Mouse (Mus musculus): ENCODE measurements around the gene Rsph3a. TPM values are rescaled to one million over a fixed set of nuclear protein-coding genes. Genes with fewer than 3 reads are reported as not detected.
A peak's percentile ranks its signal among the peaks of the same experiment; 100 is the strongest.
"Not testable (repeated sequence)": the region's sequence is repeated elsewhere in the genome, so short reads cannot be mapped to it uniquely, and the experiment has no call there.

Rsph3a gene
- polyA plus RNA-seq, 1 experiment from 2014 or later = 14.3 TPM

- no peaks in the 10 kb centered on the region for H3K27me3 ChIP-seq (ENCODE audit: control insufficient read depth, insufficient read depth, low read depth, low read length)
- no peaks in the 10 kb centered on the region for H3K9me3 ChIP-seq (replicated peaks; ENCODE audit: control insufficient read depth, low read length)
- 0 out of 2 replicates have a peak within 1 kb of the TSS, but pooled peaks have one; percentile 1 for H3K27ac ChIP-seq (ENCODE audit: low read length)
- no peak for ATAC-seq (ENCODE audit: low read depth)
- no peak within 1 kb of the TSS; the same call in 1 of the 2 replicates for H3K9ac ChIP-seq (ENCODE audit: low read depth, low read length)
- H3K4me2 ChIP-seq (ENCODE audit: low read depth, low read length) = peak within 1 kb of the TSS; percentile 10
- no peaks in the 10 kb centered on the region for H3K36me3 ChIP-seq (ENCODE audit: control insufficient read depth, insufficient read depth)
- WGBS (ENCODE audit: insufficient replicate concordance) = 30% methylated on average over 13 of the region's 13 CpGs
- H3K4me3 ChIP-seq (ENCODE audit: low read depth, low read length) = peak within 1 kb of the TSS; percentile 41
- H3K4me1 ChIP-seq (ENCODE audit: control insufficient read depth, low read depth, low read length) = no peaks in the 10 kb centered on the region
These were observed 19.8 kb upstream of the Rsph3a start, which contains the start of gene Tagap for GRCm38 (mm10) chr17:7925413-7926160. Gene Tagap (plus strand): TSS chr17:7926000.

- peak overlapping the region; percentile 18; the same call in 1 of the 2 replicates for H3K4me2 ChIP-seq (ENCODE audit: low read depth, low read length)
- H3K4me1 ChIP-seq (ENCODE audit: control insufficient read depth, low read depth, low read length) = no peaks in the 10 kb centered on the region; the same call in 1 of the 2 replicates
- H3K36me3 ChIP-seq (ENCODE audit: control insufficient read depth, insufficient read depth) = no peaks in the 10 kb centered on the region
- peak overlapping the region; percentile 20 for H3K4me3 ChIP-seq (ENCODE audit: low read depth, low read length)
- H3K9me3 ChIP-seq (replicated peaks; ENCODE audit: control insufficient read depth, low read length) = no peaks in the 10 kb centered on the region
- no peak overlapping the region for H3K9ac ChIP-seq (ENCODE audit: low read depth, low read length)
- 47% methylated on average over 24 of the region's 24 CpGs for WGBS (ENCODE audit: insufficient replicate concordance)
- no peak for ATAC-seq (ENCODE audit: low read depth)
- no peak overlapping the region for H3K27ac ChIP-seq (ENCODE audit: low read length)
- no peaks in the 10 kb centered on the region for H3K27me3 ChIP-seq (ENCODE audit: control insufficient read depth, insufficient read depth, low read depth, low read length)
These were observed 17.6 kb upstream of the Rsph3a start for GRCm38 (mm10) chr17:7927582-7928535.

GRCm38 (mm10) chr17:7928662-7929061, 16.8 kb upstream of the Rsph3a start:
- no peak overlapping the region for H3K4me2 ChIP-seq (ENCODE audit: low read depth, low read length)
- no peaks in the 10 kb centered on the region for H3K27me3 ChIP-seq (ENCODE audit: control insufficient read depth, insufficient read depth, low read depth, low read length)
- H3K27ac ChIP-seq (ENCODE audit: low read length) = no peak overlapping the region
- no peak overlapping the region for H3K9ac ChIP-seq (ENCODE audit: low read depth, low read length)
- no peaks in the 10 kb centered on the region for H3K9me3 ChIP-seq (replicated peaks; ENCODE audit: control insufficient read depth, low read length)
- no peaks in the 10 kb centered on the region; the same call in 1 of the 2 replicates for H3K4me1 ChIP-seq (ENCODE audit: control insufficient read depth, low read depth, low read length)
- 78% methylated on average over 6 of the region's 6 CpGs for WGBS (ENCODE audit: insufficient replicate concordance)
- H3K36me3 ChIP-seq (ENCODE audit: control insufficient read depth, insufficient read depth) = no peaks in the 10 kb centered on the region
- no peak for ATAC-seq (ENCODE audit: low read depth)
- no peak overlapping the region for H3K4me3 ChIP-seq (ENCODE audit: low read depth, low read length)

- no peaks in the 10 kb centered on the region for H3K36me3 ChIP-seq (ENCODE audit: control insufficient read depth, insufficient read depth)
These were observed 16.1 kb upstream of the Rsph3a start for GRCm38 (mm10) chr17:7929279-7929678.

GRCm38 (mm10) chr17:7931096-7931990, 14.1 kb upstream of the Rsph3a start:
- WGBS (ENCODE audit: insufficient replicate concordance) = 59% methylated on average over 13 of the region's 13 CpGs
- Histone ChIP-seq H3K36me3 (ENCODE audit: control insufficient read depth, insufficient read depth) (no peaks in the 10 kb centered on the region), H3K4me2 (ENCODE audit: low read depth, low read length) (no peak overlapping the region), H3K27ac (ENCODE audit: low read length) (no peak overlapping the region), H3K9ac (ENCODE audit: low read depth, low read length) (no peak overlapping the region), H3K9me3 (replicated peaks; ENCODE audit: control insufficient read depth, low read length) (no peaks in the 10 kb centered on the region), H3K4me3 (ENCODE audit: low read depth, low read length) (no peak overlapping the region), H3K27me3 (ENCODE audit: control insufficient read depth, insufficient read depth, low read depth, low read length) (no peaks in the 10 kb centered on the region), H3K4me1 (ENCODE audit: control insufficient read depth, low read depth, low read length) (no peaks in the 10 kb centered on the region; the same call in 1 of the 2 replicates)
- no peak for ATAC-seq (ENCODE audit: low read depth)

More at GRCm38 (mm10) chr17:7929279-7929678, 16.1 kb upstream of the Rsph3a start:
- Histone ChIP-seq H3K4me2 (ENCODE audit: low read depth, low read length) (no peak overlapping the region), H3K9me3 (replicated peaks; ENCODE audit: control insufficient read depth, low read length) (no peaks in the 10 kb centered on the region), H3K27me3 (ENCODE audit: control insufficient read depth, insufficient read depth, low read depth, low read length) (no peaks in the 10 kb centered on the region), H3K27ac (ENCODE audit: low read length) (no peak overlapping the region), H3K9ac (ENCODE audit: low read depth, low read length) (no peak overlapping the region), H3K4me3 (ENCODE audit: low read depth, low read length) (no peak overlapping the region), H3K4me1 (ENCODE audit: control insufficient read depth, low read depth, low read length) (no peaks in the 10 kb centered on the region; the same call in 1 of the 2 replicates)
- WGBS (ENCODE audit: insufficient replicate concordance) = 48% methylated on average over 8 of the region's 8 CpGs
- ATAC-seq (ENCODE audit: low read depth) = no peak

GRCm38 (mm10) chr17:7932121-7932520, 13.3 kb upstream of the Rsph3a start:
- 59% methylated on average over 2 of the region's 8 CpGs for WGBS (ENCODE audit: insufficient replicate concordance)

GRCm38 (mm10) chr17:7939640-7940039, 5.8 kb upstream of the Rsph3a start:
- ATAC-seq (ENCODE audit: low read depth) = no peak
- Histone ChIP-seq H3K36me3 (ENCODE audit: control insufficient read depth, insufficient read depth) (no peaks in the 10 kb centered on the region), H3K27me3 (ENCODE audit: control insufficient read depth, insufficient read depth, low read depth, low read length) (no peaks in the 10 kb centered on the region), H3K27ac (ENCODE audit: low read length) (no peak overlapping the region), H3K4me2 (ENCODE audit: low read depth, low read length) (no peak overlapping the region), H3K9ac (ENCODE audit: low read depth, low read length) (no peak overlapping the region), H3K4me3 (ENCODE audit: low read depth, low read length) (no peak overlapping the region), H3K4me1 (ENCODE audit: control insufficient read depth, low read depth, low read length) (no peaks in the 10 kb centered on the region; the same call in 1 of the 2 replicates), H3K9me3 (replicated peaks; ENCODE audit: control insufficient read depth, low read length) (no peaks in the 10 kb centered on the region)
- WGBS (ENCODE audit: insufficient replicate concordance) = 33% methylated on average over 8 of the region's 8 CpGs

More at GRCm38 (mm10) chr17:7932121-7932520, 13.3 kb upstream of the Rsph3a start:
- H3K27ac ChIP-seq (ENCODE audit: low read length); H3K9ac ChIP-seq (ENCODE audit: low read depth, low read length); H3K4me2 ChIP-seq (ENCODE audit: low read depth, low read length); H3K27me3 ChIP-seq (ENCODE audit: control insufficient read depth, insufficient read depth, low read depth, low read length); H3K36me3 ChIP-seq (ENCODE audit: control insufficient read depth, insufficient read depth); H3K4me3 ChIP-seq (ENCODE audit: low read depth, low read length); ATAC-seq (ENCODE audit: low read depth); H3K9me3 ChIP-seq (replicated peaks; ENCODE audit: control insufficient read depth, low read length); H3K4me1 ChIP-seq (ENCODE audit: control insufficient read depth, low read depth, low read length): not testable (repeated sequence)

GRCm38 (mm10) chr17:7946053-7946627, 726 bp downstream of the Rsph3a start:
- H3K27ac ChIP-seq (ENCODE audit: low read length) = not testable (repeated sequence)

More at GRCm38 (mm10) chr17:7946053-7946627, 726 bp downstream of the Rsph3a start:
- not testable (repeated sequence) for ATAC-seq (ENCODE audit: low read depth); H3K9me3 ChIP-seq (replicated peaks; ENCODE audit: control insufficient read depth, low read length); H3K27me3 ChIP-seq (ENCODE audit: control insufficient read depth, insufficient read depth, low read depth, low read length); H3K36me3 ChIP-seq (ENCODE audit: control insufficient read depth, insufficient read depth); H3K4me1 ChIP-seq (ENCODE audit: control insufficient read depth, low read depth, low read length)
- peak overlapping the region; percentile 70 for H3K4me3 ChIP-seq (ENCODE audit: low read depth, low read length)
- peak overlapping the region; percentile 68 for H3K4me2 ChIP-seq (ENCODE audit: low read depth, low read length)
- H3K9ac ChIP-seq (ENCODE audit: low read depth, low read length) = peak overlapping the region; percentile 61
- 0% methylated on average over 17 of the region's 27 CpGs for WGBS (ENCODE audit: insufficient replicate concordance)
